Mouse (Mus musculus): ENCODE measurements around the gene Olfr1219. TPM values are rescaled to one million over a fixed set of nuclear protein-coding genes. Genes with fewer than 3 reads are reported as not detected.

Olfr1219 gene
- polyA plus RNA-seq (2015; fragmentation: Nextera tagmentation; extraction: Ambion mirVana) = not detected in 2 replicates

DNA sequence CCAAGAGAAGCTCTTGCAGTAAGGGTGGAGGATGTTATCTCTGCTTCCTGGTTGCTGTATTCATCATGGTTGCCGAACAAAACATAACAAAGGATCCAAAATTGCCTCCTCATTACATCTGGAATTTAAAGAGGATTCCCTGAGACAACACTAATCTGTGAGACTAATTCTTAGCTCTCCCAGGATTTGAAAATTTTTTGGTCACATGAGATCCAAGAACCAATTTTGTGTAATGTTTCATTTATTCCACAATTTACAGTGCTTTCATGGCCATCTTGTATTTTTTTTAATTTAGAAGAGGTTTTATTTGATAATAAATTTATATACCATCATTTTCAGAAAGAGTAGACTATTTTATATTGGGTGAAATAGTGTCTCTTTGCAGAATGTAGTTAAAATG is at the start of gene Olfr1219:
Olfr1219 (minus strand) TSS at position 101 of the 400 bp plus-strand sequence.
- WGBS = 68% methylated on average over 1 of the region's 1 CpGs
- no peaks in the 10 kb centered on the region for H3K9me3 ChIP-seq
- H3K4me2 ChIP-seq = no peak within 1 kb of the TSS
- H3K36me3 ChIP-seq = no peaks in the 10 kb centered on the region
- H3K27me3 ChIP-seq (replicated peaks) = no peaks in the 10 kb centered on the region
- no peak within 1 kb of the TSS for H3K9ac ChIP-seq
- H3K4me1 ChIP-seq = no peaks in the 10 kb centered on the region
- ATAC-seq (ENCODE audit: extremely low read depth, insufficient number of reproducible peaks, low FRiP score, low TSS enrichment) = no peak
- no peak within 1 kb of the TSS for H3K27ac ChIP-seq (replicated peaks)
- H3K4me3 ChIP-seq = no peak within 1 kb of the TSS

DNA sequence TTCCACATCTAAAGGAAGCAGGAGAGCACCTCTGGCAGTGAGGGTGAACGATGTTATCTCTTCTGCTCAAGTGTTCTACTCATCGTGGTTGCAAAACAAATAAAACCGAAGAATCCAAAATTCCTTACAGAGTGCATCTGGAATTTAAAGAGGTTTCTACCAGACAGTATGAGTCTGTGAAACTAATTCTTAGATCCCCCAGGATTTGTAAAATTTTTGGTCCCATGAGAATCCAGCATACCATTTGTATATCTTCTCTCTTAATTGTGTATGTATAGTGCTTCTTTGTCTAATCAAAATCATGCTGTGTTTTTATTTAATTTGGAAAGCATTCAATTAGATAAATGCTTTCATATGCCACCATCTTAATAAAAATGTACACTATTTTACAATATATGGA is 49.6 kb upstream of the Olfr1219 start, which contains the start of gene Olfr1222:
Olfr1222 (minus strand) TSS at position 101 of the 400 bp plus-strand sequence.
- Histone ChIP-seq H3K27me3 (replicated peaks) (no peaks in the 10 kb centered on the region), H3K36me3 (no peaks in the 10 kb centered on the region), H3K27ac (replicated peaks) (no peak within 1 kb of the TSS), H3K4me2 (no peak within 1 kb of the TSS), H3K4me3 (no peak within 1 kb of the TSS), H3K9ac (no peak within 1 kb of the TSS), H3K4me1 (no peaks in the 10 kb centered on the region), H3K9me3 (no peaks in the 10 kb centered on the region)
- no peak for ATAC-seq (ENCODE audit: extremely low read depth, insufficient number of reproducible peaks, low FRiP score, low TSS enrichment)
- WGBS = 24% methylated on average over 3 of the region's 3 CpGs

DNA sequence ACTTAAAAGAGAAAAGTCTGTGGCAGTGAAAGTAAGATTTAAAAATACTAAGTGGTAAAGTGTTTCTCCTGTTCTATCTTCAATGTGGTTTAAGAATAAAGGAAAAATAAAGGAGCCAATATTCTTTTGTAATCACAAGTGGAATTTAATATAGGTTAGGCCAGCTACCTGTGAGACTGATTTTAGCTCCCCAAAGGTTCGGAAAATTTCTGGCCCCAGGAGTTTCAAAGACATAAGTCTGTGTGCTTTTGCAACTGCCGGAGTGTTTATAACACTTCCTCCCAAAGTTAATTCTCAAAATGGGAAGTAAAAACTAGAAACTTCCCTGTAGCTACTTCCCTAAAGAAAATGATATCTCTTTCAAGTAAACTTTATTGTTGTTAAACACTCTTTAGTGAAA is 33.9 kb upstream of the Olfr1219 start, which contains the start of gene Olfr1221:
Olfr1221 (minus strand) TSS at position 101 of the 400 bp plus-strand sequence.
- 73% methylated on average over 2 of the region's 2 CpGs for WGBS
- no peak within 1 kb of the TSS for H3K4me2 ChIP-seq

DNA sequence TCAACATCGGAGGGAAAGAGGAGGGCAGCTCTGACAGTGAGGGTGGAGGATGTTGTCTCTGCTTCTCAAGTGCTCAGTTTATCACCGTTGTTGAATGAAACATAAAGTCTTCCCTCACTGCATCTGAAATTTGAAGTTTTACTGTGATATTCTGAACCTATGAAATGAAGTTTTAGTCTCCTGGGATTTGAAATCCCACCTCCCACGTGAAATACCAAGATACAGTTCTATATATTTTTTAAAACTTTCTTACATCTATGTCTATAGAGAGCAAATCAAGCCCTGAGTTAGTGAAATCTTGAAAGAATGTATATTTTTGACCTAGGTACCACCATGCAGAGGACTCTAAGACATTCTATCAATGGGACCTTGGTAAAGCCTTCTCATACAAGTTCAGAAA is 23.4 kb upstream of the Olfr1219 start, which contains the start of gene Olfr1220:
Olfr1220 (minus strand) TSS at position 101 of the 400 bp plus-strand sequence.
- no peak within 1 kb of the TSS for H3K9ac ChIP-seq
- no peak for ATAC-seq (ENCODE audit: extremely low read depth, insufficient number of reproducible peaks, low FRiP score, low TSS enrichment)
- no peak within 1 kb of the TSS for H3K4me2 ChIP-seq
- no peaks in the 10 kb centered on the region for H3K27me3 ChIP-seq (replicated peaks)
- no peaks in the 10 kb centered on the region for H3K36me3 ChIP-seq
- H3K4me3 ChIP-seq = no peak within 1 kb of the TSS
- no peaks in the 10 kb centered on the region for H3K9me3 ChIP-seq
- 72% methylated on average over 3 of the region's 3 CpGs for WGBS
- H3K27ac ChIP-seq (replicated peaks) = no peak within 1 kb of the TSS
- no peaks in the 10 kb centered on the region for H3K4me1 ChIP-seq

More for the DNA sequence above, 33.9 kb upstream of the Olfr1219 start, which contains the start of gene Olfr1221:
- no peak within 1 kb of the TSS for H3K4me3 ChIP-seq
- no peak within 1 kb of the TSS for H3K27ac ChIP-seq (replicated peaks)
- H3K27me3 ChIP-seq (replicated peaks) = no peaks in the 10 kb centered on the region
- no peaks in the 10 kb centered on the region for H3K4me1 ChIP-seq
- no peaks in the 10 kb centered on the region for H3K36me3 ChIP-seq
- H3K9me3 ChIP-seq = no peaks in the 10 kb centered on the region
- no peak for ATAC-seq (ENCODE audit: extremely low read depth, insufficient number of reproducible peaks, low FRiP score, low TSS enrichment)
- H3K9ac ChIP-seq = no peak within 1 kb of the TSS

DNA sequence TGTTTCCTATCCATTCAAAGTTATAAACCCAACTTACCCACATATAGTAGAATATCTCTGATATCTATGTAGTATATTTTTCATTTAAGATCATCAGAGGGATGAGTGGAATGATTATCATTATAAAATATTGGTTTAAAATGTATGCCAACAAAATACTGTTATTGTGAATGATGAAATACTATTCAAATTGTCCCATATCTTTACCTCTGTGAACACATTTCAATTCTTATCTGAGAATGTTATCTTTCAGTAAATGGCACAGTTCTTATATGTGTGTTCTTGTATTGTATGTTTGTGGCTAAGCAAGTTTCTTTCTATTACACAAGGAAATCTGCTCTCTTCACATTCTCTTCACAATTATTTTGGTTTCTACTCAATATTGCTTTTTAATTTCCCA is 22.3 kb upstream of the Olfr1219 start:
- H3K27ac ChIP-seq (replicated peaks) = no peak overlapping the region
- no peak overlapping the region for H3K4me2 ChIP-seq
- H3K36me3 ChIP-seq = no peaks in the 10 kb centered on the region
- H3K9ac ChIP-seq = no peak overlapping the region
- no peak for ATAC-seq (ENCODE audit: extremely low read depth, insufficient number of reproducible peaks, low FRiP score, low TSS enrichment)
- no peaks in the 10 kb centered on the region for H3K9me3 ChIP-seq
- no peaks in the 10 kb centered on the region for H3K27me3 ChIP-seq (replicated peaks)
- H3K4me3 ChIP-seq = no peak overlapping the region
- no peaks in the 10 kb centered on the region for H3K4me1 ChIP-seq

DNA sequence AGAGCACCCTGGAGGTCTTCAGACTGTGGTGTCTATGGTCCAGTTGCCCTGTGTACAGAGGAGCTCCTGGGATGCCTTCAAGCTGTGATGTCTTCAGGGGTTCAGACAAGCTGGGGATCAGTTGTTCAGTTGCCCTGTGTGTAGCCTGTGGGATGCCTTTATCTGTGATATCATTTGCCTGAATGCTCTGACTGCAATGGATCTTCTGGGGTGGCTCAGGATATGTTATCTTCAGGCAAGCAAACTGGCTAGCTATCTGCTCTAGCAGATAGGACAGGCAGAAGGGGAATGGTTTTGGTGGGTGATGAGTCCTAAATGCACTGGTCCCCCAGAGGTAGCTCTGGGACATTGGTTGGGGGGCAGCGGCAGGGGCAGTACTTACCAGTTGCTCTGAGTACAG is 10.5 kb upstream of the Olfr1219 start:
- no peak overlapping the region for H3K9ac ChIP-seq
- WGBS = 87% methylated on average over 1 of the region's 1 CpGs
- H3K27me3 ChIP-seq (replicated peaks) = no peaks in the 10 kb centered on the region
- H3K27ac ChIP-seq (replicated peaks) = no peak overlapping the region
- H3K9me3 ChIP-seq = no peaks in the 10 kb centered on the region
- H3K36me3 ChIP-seq = no peaks in the 10 kb centered on the region
- H3K4me2 ChIP-seq = no peak overlapping the region
- no peak overlapping the region for H3K4me3 ChIP-seq
- no peaks in the 10 kb centered on the region for H3K4me1 ChIP-seq
- no peak for ATAC-seq (ENCODE audit: extremely low read depth, insufficient number of reproducible peaks, low FRiP score, low TSS enrichment)

DNA sequence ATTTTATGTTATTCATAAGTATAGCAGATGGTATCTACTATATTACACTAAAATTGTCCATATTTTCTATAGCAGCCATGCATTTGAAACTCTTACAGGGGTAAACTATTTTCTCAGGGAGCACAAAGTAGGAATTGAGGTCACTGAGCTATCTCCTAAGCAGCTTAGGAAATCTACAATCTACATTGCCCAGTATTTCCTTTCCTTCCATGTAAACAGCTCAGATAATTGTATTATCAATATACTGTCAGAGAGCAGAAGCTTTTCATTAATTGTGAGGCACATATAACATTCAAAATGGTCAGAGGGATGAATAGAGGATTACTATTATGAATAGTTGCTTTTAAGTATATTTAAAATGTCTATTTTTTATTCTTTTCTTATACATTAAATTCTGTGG is 1.8 kb downstream of the Olfr1219 start:
- no peaks in the 10 kb centered on the region for H3K4me1 ChIP-seq
- H3K4me2 ChIP-seq = no peak overlapping the region
- H3K4me3 ChIP-seq = no peak overlapping the region
- no peak overlapping the region for H3K9ac ChIP-seq
- H3K27ac ChIP-seq (replicated peaks) = no peak overlapping the region
- no peaks in the 10 kb centered on the region for H3K27me3 ChIP-seq (replicated peaks)
- H3K9me3 ChIP-seq = no peaks in the 10 kb centered on the region
- ATAC-seq (ENCODE audit: extremely low read depth, insufficient number of reproducible peaks, low FRiP score, low TSS enrichment) = no peak
- no peaks in the 10 kb centered on the region for H3K36me3 ChIP-seq

DNA sequence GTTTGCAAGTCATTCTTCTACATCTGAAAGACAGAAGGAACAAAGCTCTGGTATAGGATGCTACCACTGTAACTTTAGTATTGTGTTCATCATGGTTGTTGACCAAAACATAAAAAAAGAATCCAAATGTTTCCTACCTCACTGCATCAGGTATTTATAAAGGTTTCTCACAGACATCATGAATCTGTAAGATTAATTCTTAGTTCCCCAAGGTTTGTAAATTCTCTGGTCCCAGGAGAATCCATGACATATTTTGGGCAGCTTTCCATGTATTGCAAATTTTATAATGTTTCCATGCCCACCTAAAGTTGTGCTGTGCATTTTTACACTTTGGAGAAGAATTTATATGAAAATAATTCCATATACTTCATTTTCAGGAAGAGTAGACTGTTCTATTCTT is 22.2 kb downstream of the Olfr1219 start, which contains the start of gene Olfr1218:
Olfr1218 (minus strand) TSS at position 101 of the 400 bp plus-strand sequence.
- Histone ChIP-seq H3K36me3 (no peaks in the 10 kb centered on the region), H3K27ac (replicated peaks) (no peak within 1 kb of the TSS), H3K9me3 (no peaks in the 10 kb centered on the region), H3K4me3 (no peak within 1 kb of the TSS), H3K27me3 (replicated peaks) (no peaks in the 10 kb centered on the region), H3K9ac (no peak within 1 kb of the TSS), H3K4me2 (no peak within 1 kb of the TSS), H3K4me1 (no peaks in the 10 kb centered on the region)
- no peak for ATAC-seq (ENCODE audit: extremely low read depth, insufficient number of reproducible peaks, low FRiP score, low TSS enrichment)

DNA sequence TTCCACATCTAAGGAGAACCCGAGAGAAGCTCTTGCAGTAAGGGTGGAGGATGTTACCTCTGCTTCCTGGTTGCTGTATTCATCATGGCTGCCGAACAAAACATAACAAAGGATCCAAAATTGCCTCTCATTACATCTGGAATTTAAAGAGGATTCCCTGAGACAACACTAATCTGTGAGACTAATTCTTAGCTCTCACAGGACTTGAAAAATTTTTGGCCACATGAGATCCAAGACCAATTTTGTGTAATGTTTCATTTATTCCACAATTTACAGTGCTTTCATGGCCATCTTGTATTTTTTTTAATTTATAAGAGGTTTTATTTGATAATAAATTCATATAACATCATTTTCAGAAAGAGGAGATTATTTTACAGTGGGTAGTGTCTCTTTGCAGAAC is 51.3 kb downstream of the Olfr1219 start, which contains the start of gene Olfr1217:
Olfr1217 (minus strand) TSS at position 101 of the 400 bp plus-strand sequence.
- Histone ChIP-seq H3K4me2 (no peak within 1 kb of the TSS), H3K36me3 (no peaks in the 10 kb centered on the region), H3K4me3 (no peak within 1 kb of the TSS), H3K27ac (replicated peaks) (no peak within 1 kb of the TSS), H3K9me3 (no peaks in the 10 kb centered on the region), H3K4me1 (no peaks in the 10 kb centered on the region), H3K9ac (no peak within 1 kb of the TSS), H3K27me3 (replicated peaks) (no peaks in the 10 kb centered on the region)
- no peak for ATAC-seq (ENCODE audit: extremely low read depth, insufficient number of reproducible peaks, low FRiP score, low TSS enrichment)
- 62% methylated on average over 2 of the region's 2 CpGs for WGBS

Other genes with a start within 250 kb of the Olfr1219 start
- not detected in 2 replicates for gene Olfr1204, start 234.2 kb downstream of the Olfr1219 start, polyA plus RNA-seq (2015; fragmentation: Nextera tagmentation; extraction: Ambion mirVana)
- gene Olfr1206, start 220.3 kb downstream of the Olfr1219 start, polyA plus RNA-seq (2015; fragmentation: Nextera tagmentation; extraction: Ambion mirVana) = not detected in 2 replicates
- not detected in 2 replicates for gene Olfr1208, start 181.2 kb downstream of the Olfr1219 start, polyA plus RNA-seq (2015; fragmentation: Nextera tagmentation; extraction: Ambion mirVana)
- not detected in 2 replicates for gene Olfr1209, start 168.4 kb downstream of the Olfr1219 start, polyA plus RNA-seq (2015; fragmentation: Nextera tagmentation; extraction: Ambion mirVana)
- not detected in 2 replicates for gene Olfr1211, start 145.4 kb downstream of the Olfr1219 start, polyA plus RNA-seq (2015; fragmentation: Nextera tagmentation; extraction: Ambion mirVana)
- gene Olfr1212, start 129.5 kb downstream of the Olfr1219 start, polyA plus RNA-seq (2015; fragmentation: Nextera tagmentation; extraction: Ambion mirVana) = not detected in 2 replicates
- gene Gm13762, start 103.2 kb downstream of the Olfr1219 start, polyA plus RNA-seq (2015; fragmentation: Nextera tagmentation; extraction: Ambion mirVana) = not detected in 2 replicates
- gene Olfr1214, start 90.9 kb downstream of the Olfr1219 start, polyA plus RNA-seq (2015; fragmentation: Nextera tagmentation; extraction: Ambion mirVana) = not detected in 2 replicates
- not detected in 2 replicates for gene Olfr1215, start 76.5 kb downstream of the Olfr1219 start, polyA plus RNA-seq (2015; fragmentation: Nextera tagmentation; extraction: Ambion mirVana)
- gene Olfr1216, start 65.2 kb downstream of the Olfr1219 start, polyA plus RNA-seq (2015; fragmentation: Nextera tagmentation; extraction: Ambion mirVana) = not detected in 2 replicates
- gene Olfr1217, start 51.4 kb downstream of the Olfr1219 start, polyA plus RNA-seq (2015; fragmentation: Nextera tagmentation; extraction: Ambion mirVana) = not detected in 2 replicates
- gene Olfr1218, start 22.3 kb downstream of the Olfr1219 start, polyA plus RNA-seq (2015; fragmentation: Nextera tagmentation; extraction: Ambion mirVana) = not detected in 2 replicates
- gene Olfr1220, start 23.3 kb upstream of the Olfr1219 start, polyA plus RNA-seq (2015; fragmentation: Nextera tagmentation; extraction: Ambion mirVana) = not detected in 2 replicates
- not detected in 2 replicates for gene Olfr1221, start 33.8 kb upstream of the Olfr1219 start, polyA plus RNA-seq (2015; fragmentation: Nextera tagmentation; extraction: Ambion mirVana)
- gene Olfr1222, start 49.5 kb upstream of the Olfr1219 start, polyA plus RNA-seq (2015; fragmentation: Nextera tagmentation; extraction: Ambion mirVana) = not detected in 2 replicates
- gene Olfr1223, start 68.0 kb upstream of the Olfr1219 start, polyA plus RNA-seq (2015; fragmentation: Nextera tagmentation; extraction: Ambion mirVana) = not detected in 2 replicates
- not detected in 2 replicates for gene Olfr1224-ps1, start 80.6 kb upstream of the Olfr1219 start, polyA plus RNA-seq (2015; fragmentation: Nextera tagmentation; extraction: Ambion mirVana)
- not detected in 2 replicates for gene Olfr1225, start 91.2 kb upstream of the Olfr1219 start, polyA plus RNA-seq (2015; fragmentation: Nextera tagmentation; extraction: Ambion mirVana)
- not detected in 2 replicates for gene Olfr1226, start 116.5 kb upstream of the Olfr1219 start, polyA plus RNA-seq (2015; fragmentation: Nextera tagmentation; extraction: Ambion mirVana)
- gene Olfr1228, start 170.5 kb upstream of the Olfr1219 start, polyA plus RNA-seq (2015; fragmentation: Nextera tagmentation; extraction: Ambion mirVana) = not detected in 2 replicates
- not detected in 2 replicates for gene Olfr1229, start 204.5 kb upstream of the Olfr1219 start, polyA plus RNA-seq (2015; fragmentation: Nextera tagmentation; extraction: Ambion mirVana)
- gene Olfr1230, start 213.8 kb upstream of the Olfr1219 start, polyA plus RNA-seq (2015; fragmentation: Nextera tagmentation; extraction: Ambion mirVana) = not detected in 2 replicates
- gene Olfr1231, start 223.6 kb upstream of the Olfr1219 start, polyA plus RNA-seq (2015; fragmentation: Nextera tagmentation; extraction: Ambion mirVana) = not detected in 2 replicates
- not detected in 2 replicates for gene Olfr1232, start 246.2 kb upstream of the Olfr1219 start, polyA plus RNA-seq (2015; fragmentation: Nextera tagmentation; extraction: Ambion mirVana)